ENCODE assay signal across 7 mouse cellular contexts in the genomic region with DNA sequence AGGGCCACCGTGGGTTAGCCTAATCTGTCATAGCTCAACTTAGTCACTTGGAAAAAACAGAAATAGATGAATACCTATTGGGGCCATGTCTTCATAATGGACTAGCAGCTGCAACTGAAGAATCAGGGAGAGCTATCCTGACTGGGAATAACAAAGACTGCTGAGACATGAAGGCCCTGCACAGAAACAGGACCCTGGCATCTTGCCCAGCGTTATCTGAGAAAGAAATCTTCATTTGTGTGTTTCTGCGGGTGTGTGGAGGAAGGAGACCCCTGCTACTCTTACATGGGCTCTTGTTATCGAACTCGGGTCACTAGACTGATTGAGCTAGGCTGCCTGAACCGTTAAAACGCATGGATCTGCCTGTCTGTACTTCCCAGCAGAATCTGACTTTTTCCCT. TPM values are rescaled to one million over a fixed set of nuclear protein-coding genes. Genes with fewer than 3 reads are reported as not detected.
DNase-seq lines count a peak whose midpoint lies in the region; ATAC-seq and TF ChIP-seq lines count a peak whose summit lies in the region.

No protein-coding gene starts in this region.

- no peaks in the 10 kb centered on the region for H3K27me3 ChIP-seq in spleen, adult 2 months (ENCODE audit: control insufficient read depth, insufficient read depth, low read length)
- H3K27me3 ChIP-seq in embryonic facial prominence, embryonic 13.5 days, result no peaks in the 10 kb centered on the region
- H3K27me3 ChIP-seq in intestine, embryonic 15.5 days (replicated peaks), result no peaks in the 10 kb centered on the region
- H3K27me3 ChIP-seq in neural tube, embryonic 13.5 days, result no peaks in the 10 kb centered on the region

- no peak overlapping the region; the same call in 1 of the 2 replicates for H3K27ac ChIP-seq in spleen, adult 2 months (ENCODE audit: insufficient read depth, low read length)
- H3K27ac ChIP-seq in embryonic facial prominence, embryonic 13.5 days, result no peak overlapping the region
- 0 out of 2 replicates have a peak overlapping the region, but pooled peaks have one; percentile 94 for H3K27ac ChIP-seq in intestine, embryonic 15.5 days
- H3K27ac ChIP-seq in neural tube, embryonic 13.5 days (replicated peaks), result peak overlapping the region; percentile 95

- DNase-seq in spleen, adult 2 months (ENCODE audit: low read depth in 1 of 2, low spot score in 2 of 2), result no peak
- DNase-seq in spleen, postnatal 14 days (ENCODE audit: low spot score in 2 of 2), result no peak
- DNase-seq in thymus, postnatal 4 days, result no peak
- no peak for DNase-seq in gastrocnemius, postnatal 25 days

- H3K4me2 ChIP-seq in embryonic facial prominence, embryonic 13.5 days, result peak overlapping the region; percentile 70
- H3K4me2 ChIP-seq in intestine, embryonic 15.5 days (replicated peaks), result peak overlapping the region; percentile 66
- peak overlapping the region; percentile 89 for H3K4me2 ChIP-seq in neural tube, embryonic 13.5 days

- ATAC-seq in embryonic facial prominence, embryonic 13.5 days (ENCODE audit: insufficient number of reproducible peaks, insufficient read depth, low FRiP score, low TSS enrichment, low read depth), result no peak
- ATAC-seq in intestine, embryonic 15.5 days, result no peak
- no peak for ATAC-seq in neural tube, embryonic 13.5 days (ENCODE audit: low read depth)

- peaks cover 9% of the 10 kb centered on the region; the same call in 1 of the 2 replicates for H3K4me1 ChIP-seq in spleen, adult 2 months (ENCODE audit: control insufficient read depth, insufficient read depth, insufficient read length)
- peaks cover 10% of the 10 kb centered on the region for H3K4me1 ChIP-seq in embryonic facial prominence, embryonic 13.5 days
- H3K4me1 ChIP-seq in intestine, embryonic 15.5 days (replicated peaks), result peaks cover 14% of the 10 kb centered on the region
- H3K4me1 ChIP-seq in neural tube, embryonic 13.5 days (replicated peaks), result peaks cover 23% of the 10 kb centered on the region

- WGBS in spleen, adult 2 months, result 57% methylated on average over 7 of the region's 7 CpGs
- 76% methylated on average over 7 of the region's 7 CpGs for WGBS in embryonic facial prominence, embryonic 13.5 days
- whole genome bisulfite sequencing in intestine, embryonic 15.5 days, result 67% methylated on average over 7 of the region's 7 CpGs
- 55% methylated on average over 7 of the region's 7 CpGs for WGBS in neural tube, embryonic 13.5 days

- H3K9me3 ChIP-seq in embryonic facial prominence, embryonic 13.5 days, result no peaks in the 10 kb centered on the region
- no peaks in the 10 kb centered on the region for H3K9me3 ChIP-seq in intestine, embryonic 15.5 days
- H3K9me3 ChIP-seq in neural tube, embryonic 13.5 days, result no peaks in the 10 kb centered on the region

- no peak for TF ChIP-seq CTCF in spleen, adult 2 months (IDR thresholded peaks at IDR 0.05; ENCODE audit: extremely low read depth, insufficient read depth, insufficient read length, insufficient replicate concordance)

- H3K9ac ChIP-seq in embryonic facial prominence, embryonic 13.5 days, result peak overlapping the region; percentile 74
- H3K9ac ChIP-seq in intestine, embryonic 15.5 days, result peak overlapping the region; percentile 56; the same call in 1 of the 2 replicates
- peak overlapping the region; percentile 75 for H3K9ac ChIP-seq in neural tube, embryonic 13.5 days

- no peak for TF ChIP-seq POLR2A in spleen, adult 2 months (IDR thresholded peaks at IDR 0.05; ENCODE audit: low read depth, low read length)

- peak overlapping the region; percentile 94; the same call in 1 of the 2 replicates for H3K4me3 ChIP-seq in spleen, adult 2 months (ENCODE audit: extremely low read depth, insufficient read depth, insufficient read length)
- H3K4me3 ChIP-seq in embryonic facial prominence, embryonic 13.5 days, result peak overlapping the region; percentile 73
- peak overlapping the region; percentile 65 for H3K4me3 ChIP-seq in intestine, embryonic 15.5 days (replicated peaks)
- peak overlapping the region; percentile 65 for H3K4me3 ChIP-seq in neural tube, embryonic 13.5 days

- H3K36me3 ChIP-seq in spleen, adult 2 months (ENCODE audit: control insufficient read depth, insufficient read depth, low read length), result peaks cover 4% of the 10 kb centered on the region
- H3K36me3 ChIP-seq in embryonic facial prominence, embryonic 13.5 days, result peaks cover 10% of the 10 kb centered on the region; the same call in 1 of the 2 replicates
- no peaks in the 10 kb centered on the region for H3K36me3 ChIP-seq in intestine, embryonic 15.5 days
- peaks cover 31% of the 10 kb centered on the region for H3K36me3 ChIP-seq in neural tube, embryonic 13.5 days

RNA-seq across cellular contexts. Expression of a gene that starts 1.1 kb away (rescaled TPM):
- polyA plus RNA-seq in spleen, adult 2 months (2012; rRNA removed), result 97.4 and 105 TPM in 2 replicates
- 125 and 126 TPM in 2 replicates for polyA plus RNA-seq in embryonic facial prominence, embryonic 13.5 days (2015; fragmentation: Nextera tagmentation; extraction: Ambion mirVana)
- polyA plus RNA-seq in intestine, embryonic 15.5 days (2015; fragmentation: Nextera tagmentation; extraction: Ambion mirVana), result 96.6 and 104 TPM in 2 replicates
- 227 and 228 TPM in 2 replicates for polyA plus RNA-seq in neural tube, embryonic 13.5 days (2015; fragmentation: Nextera tagmentation; extraction: Ambion mirVana)
- 10 to 100 TPM; 21.0 to 22.2 TPM for total RNA-seq in gastrocnemius, postnatal 25 days (2021)

RNA-seq across cellular contexts. Expression of a gene that starts 21.4 kb away (rescaled TPM):
- 29.8 and 31.3 TPM in 2 replicates for polyA plus RNA-seq in spleen, adult 2 months (2012; rRNA removed)
- polyA plus RNA-seq in embryonic facial prominence, embryonic 13.5 days (2015; fragmentation: Nextera tagmentation; extraction: Ambion mirVana), result 75.3 and 78.1 TPM in 2 replicates
- polyA plus RNA-seq in intestine, embryonic 15.5 days (2015; fragmentation: Nextera tagmentation; extraction: Ambion mirVana), result 70.9 and 72.8 TPM in 2 replicates
- polyA plus RNA-seq in neural tube, embryonic 13.5 days (2015; fragmentation: Nextera tagmentation; extraction: Ambion mirVana), result 93.8 and 96.1 TPM in 2 replicates
- 10 to 100 TPM in 1 of 2 experiments, 1 to 10 TPM in 1; 8.8 to 11.9 TPM for total RNA-seq in gastrocnemius, postnatal 25 days (2021)

RNA-seq across cellular contexts. Expression of a gene that starts 27.5 kb away (rescaled TPM):
- polyA plus RNA-seq in spleen, adult 2 months (2012; rRNA removed), result not detected in 2 replicates
- not detected in 2 replicates for polyA plus RNA-seq in embryonic facial prominence, embryonic 13.5 days (2015; fragmentation: Nextera tagmentation; extraction: Ambion mirVana)
- polyA plus RNA-seq in intestine, embryonic 15.5 days (2015; fragmentation: Nextera tagmentation; extraction: Ambion mirVana), result not detected in 2 replicates
- not detected in 2 replicates for polyA plus RNA-seq in neural tube, embryonic 13.5 days (2015; fragmentation: Nextera tagmentation; extraction: Ambion mirVana)
- total RNA-seq in gastrocnemius, postnatal 25 days (2021), result not detected

RNA-seq across cellular contexts. Expression of a gene that starts 28.3 kb away (rescaled TPM):
- polyA plus RNA-seq in spleen, adult 2 months (2012; rRNA removed), result 0.16 and 0.61 TPM in 2 replicates
- not detected in 2 replicates for polyA plus RNA-seq in embryonic facial prominence, embryonic 13.5 days (2015; fragmentation: Nextera tagmentation; extraction: Ambion mirVana)
- polyA plus RNA-seq in intestine, embryonic 15.5 days (2015; fragmentation: Nextera tagmentation; extraction: Ambion mirVana), result not detected in 2 replicates
- not detected in 2 replicates for polyA plus RNA-seq in neural tube, embryonic 13.5 days (2015; fragmentation: Nextera tagmentation; extraction: Ambion mirVana)
- not detected for total RNA-seq in gastrocnemius, postnatal 25 days (2021)

RNA-seq across cellular contexts. Expression of a gene that starts 51.5 kb away (rescaled TPM):
- polyA plus RNA-seq in spleen, adult 2 months (2012; rRNA removed), result 16.6 and 21.4 TPM in 2 replicates
- not detected in 2 replicates for polyA plus RNA-seq in embryonic facial prominence, embryonic 13.5 days (2015; fragmentation: Nextera tagmentation; extraction: Ambion mirVana)
- 1.5 and 2.0 TPM in 2 replicates for polyA plus RNA-seq in intestine, embryonic 15.5 days (2015; fragmentation: Nextera tagmentation; extraction: Ambion mirVana)
- not detected in 2 replicates for polyA plus RNA-seq in neural tube, embryonic 13.5 days (2015; fragmentation: Nextera tagmentation; extraction: Ambion mirVana)
- total RNA-seq in gastrocnemius, postnatal 25 days (2021), result not detected

Comparison
In these comparisons a context has a peak if more than half of its experiments do, and no peak if none do; other contexts are left out.
1. H3K27ac ChIP-seq: peak in intestine, embryonic 15.5 days (single experiment) and neural tube, embryonic 13.5 days (single experiment); none in spleen, adult 2 months (single experiment) and embryonic facial prominence, embryonic 13.5 days (single experiment).
2. Peak in every context shown above with its lines, with median percentiles within 50 percentile points of each other: H3K4me3 ChIP-seq, H3K4me2 ChIP-seq and H3K9ac ChIP-seq.